Mouse (Mus musculus): ENCODE results near the gene 4933427D14Rik.

DNA sequence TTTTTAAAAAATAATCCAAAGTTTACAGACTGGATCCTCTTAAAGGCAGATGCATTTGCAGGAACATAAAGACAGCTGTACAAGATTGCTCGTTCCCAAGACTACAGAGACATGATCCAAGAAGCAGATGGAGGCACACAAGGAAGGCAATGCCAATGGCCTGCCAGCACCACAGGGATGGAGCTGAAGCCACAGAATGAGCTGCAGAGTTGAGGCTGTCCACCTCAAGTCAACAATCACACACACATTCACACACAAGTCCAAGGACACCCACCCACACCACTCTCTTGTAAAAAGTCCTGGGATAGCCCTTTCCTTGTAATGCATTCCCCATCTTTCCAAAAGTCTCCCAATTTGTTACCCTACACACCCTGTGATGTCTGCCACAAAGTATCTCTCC is 3.8 kb downstream of the 4933427D14Rik start:
- TF ChIP-seq CTCF (IDR thresholded peaks at IDR 0.05; ENCODE audit: low read depth, low read length) (no peak), POLR2A (IDR thresholded peaks at IDR 0.05; ENCODE audit: insufficient read depth, low read length) (no peak)

Measured in ES-Bruce4 (cell line).